Mouse (Mus musculus): ENCODE data around the gene Dhx33.

The Dhx33 gene

GRCm38 (mm10) chr11:70982557-70983228, 21.5 kb downstream of the Dhx33 start, which contains the start of gene C1qbp:
Gene C1qbp (minus strand): TSS chr11:70983026.
- CTCF ChIA-PET, result interaction anchor here (0.6 to 1.1 kb wide), 2 partner anchors 29 to 113 kb away, joined by 4 to 10 read pairs; no protein-coding TSS in a partner anchor

DNA sequence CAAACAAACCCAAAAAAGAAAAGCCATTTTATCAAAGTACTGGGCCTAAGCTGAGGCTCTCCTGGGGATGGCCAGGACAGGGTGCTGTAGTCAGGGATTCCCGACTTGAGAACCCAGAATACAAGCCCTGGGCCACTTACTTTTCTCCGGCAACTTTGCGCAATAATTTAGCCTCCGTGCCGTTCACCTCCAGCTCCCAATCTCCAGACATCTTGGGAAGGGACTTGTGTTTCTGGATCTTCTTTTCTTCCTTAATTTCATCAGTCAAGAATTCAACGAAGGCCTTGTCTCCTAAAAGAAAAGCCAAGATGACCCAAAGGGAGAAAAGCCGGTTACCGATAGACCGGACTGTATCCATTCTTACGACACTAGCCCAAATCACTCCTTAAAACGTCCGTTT, 22.2 kb downstream of the Dhx33 start:
- CTCF ChIA-PET, result interaction anchor here (0.5 to 1.1 kb wide), 2 partner anchors 30 to 535 kb away, joined by 4 to 7 read pairs; no protein-coding TSS in a partner anchor

GRCm38 (mm10) chr11:70980751-70981510, 23.3 kb downstream of the Dhx33 start:
- CTCF ChIA-PET, result no interaction called here

GRCm38 (mm10) chr11:70980232-70980631, 24.0 kb downstream of the Dhx33 start:
- CTCF ChIA-PET, result no interaction called here

DNA sequence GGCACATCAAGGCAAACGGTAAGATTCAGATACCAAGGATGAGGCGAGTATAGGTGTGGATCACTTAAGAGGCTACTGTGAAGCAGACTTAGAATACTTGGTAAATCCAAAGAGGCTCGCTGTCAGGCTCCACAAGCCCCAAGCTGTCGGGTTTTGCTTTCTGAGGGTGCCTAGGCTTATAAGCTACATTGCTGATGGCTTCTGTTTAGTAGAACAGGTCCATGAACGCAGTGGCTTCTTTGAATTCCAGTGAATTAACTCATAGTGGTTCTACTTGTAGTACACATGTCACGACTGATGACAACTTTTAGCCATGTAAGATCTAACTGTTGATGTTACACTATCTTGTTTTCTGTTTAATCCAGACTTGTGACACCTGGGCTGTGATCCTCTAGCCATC, 26.9 kb downstream of the Dhx33 start:
- CTCF ChIA-PET, result no interaction called here

GRCm38 (mm10) chr11:70975193-70975592, 29.0 kb downstream of the Dhx33 start:
- CTCF ChIA-PET, result no interaction called here

DNA sequence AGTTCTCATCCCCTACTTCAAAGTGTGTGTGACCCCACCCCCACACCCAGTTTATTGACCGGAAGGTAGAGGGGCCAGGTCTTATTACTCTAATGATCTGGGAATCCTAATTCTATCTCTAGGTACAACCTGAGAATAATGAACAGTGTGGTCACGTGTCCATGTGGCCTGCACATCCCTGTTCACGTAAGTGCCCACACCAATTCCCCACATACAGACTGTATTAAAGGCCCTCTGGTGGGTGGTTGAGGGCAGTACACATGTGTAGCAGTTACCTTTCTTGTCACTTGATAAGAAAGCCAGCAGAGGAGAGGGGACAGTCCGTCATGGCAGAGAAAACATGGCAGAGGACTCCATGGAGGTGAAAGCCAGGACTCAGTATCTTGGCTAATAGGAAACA, 30.3 kb downstream of the Dhx33 start:
- CTCF ChIA-PET, result interaction anchor here (0.6 kb wide), 1 partner anchor 32 kb away, joined by 3 read pairs; no protein-coding TSS in a partner anchor

DNA sequence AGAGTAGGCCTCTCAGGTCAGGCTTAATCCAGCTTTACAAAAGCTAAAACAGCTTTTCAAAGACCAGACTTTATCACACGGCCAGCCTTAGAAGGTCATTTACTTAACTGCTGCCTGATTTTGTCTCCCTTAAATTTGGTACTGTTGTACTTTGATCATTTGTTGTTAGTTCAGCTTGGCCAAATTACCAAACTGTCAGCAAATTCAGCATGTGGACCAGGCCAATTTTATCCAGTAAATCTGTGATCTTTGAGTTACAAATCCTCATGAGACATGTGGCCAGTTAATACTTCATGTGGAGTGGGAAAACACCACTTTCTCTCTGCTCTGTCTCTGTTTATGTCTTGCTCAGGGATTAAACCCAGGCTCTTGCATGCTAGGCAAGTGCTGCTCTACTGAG, 31.7 kb downstream of the Dhx33 start:
- CTCF ChIA-PET, result no interaction called here

DNA sequence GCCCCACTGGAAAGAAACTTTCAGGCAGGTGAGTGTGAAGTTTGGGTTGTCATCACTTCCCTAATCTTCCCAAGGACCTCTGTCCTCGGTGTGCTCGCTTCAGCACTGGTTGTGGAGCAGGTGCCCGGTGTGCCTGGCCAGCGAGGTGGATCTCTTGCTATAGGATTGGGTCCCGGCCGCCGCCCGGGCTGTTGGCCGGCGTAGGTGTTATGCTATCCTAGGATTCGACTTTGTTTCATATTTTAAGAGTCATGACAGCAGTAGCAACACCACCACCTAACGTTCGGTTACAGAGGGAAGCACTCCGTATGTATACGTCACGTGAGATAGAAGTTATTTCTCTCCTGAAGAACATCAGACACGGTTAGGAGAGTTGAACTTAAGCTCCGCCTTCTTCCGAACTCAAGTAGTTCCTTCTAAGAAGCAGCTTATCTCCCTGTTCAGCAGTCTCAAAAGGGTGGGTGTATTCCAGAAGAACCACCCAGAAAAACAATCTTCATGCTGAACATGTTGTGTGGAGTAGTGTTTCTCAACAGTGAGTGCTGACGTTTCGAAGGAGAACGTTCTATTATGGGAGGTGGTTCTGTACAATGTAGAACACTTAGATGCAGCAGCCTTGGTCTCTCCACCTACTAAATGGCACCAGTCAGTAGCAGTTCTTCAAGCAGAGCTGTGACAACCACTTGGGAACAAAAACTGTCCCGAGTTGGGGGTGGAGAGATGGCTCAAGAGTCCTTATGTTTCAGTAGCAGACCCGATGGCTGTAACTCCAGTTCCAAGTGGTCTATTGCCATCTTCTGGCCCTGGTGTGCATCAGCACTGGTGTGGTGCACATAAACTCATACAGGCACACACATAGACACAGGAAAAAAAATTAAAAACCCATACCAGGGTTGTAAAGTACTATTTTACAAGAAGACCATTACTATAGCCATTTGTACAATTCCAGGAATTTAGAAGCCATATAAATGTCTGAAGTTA, 33.4 kb downstream of the Dhx33 start:
- CTCF ChIA-PET, result no interaction called here

GRCm38 (mm10) chr11:70969821-70970559, 34.2 kb downstream of the Dhx33 start, which contains the start of the genes Nup88 and Rpain:
Gene Nup88 (minus strand): TSS chr11:70969973.
Gene Rpain (plus strand): TSS chr11:70970213.
- CTCF ChIA-PET, result interaction anchor here (0.8 kb wide), 1 partner anchor 1270 kb away, joined by 4 read pairs; no protein-coding TSS in a partner anchor

- CTCF ChIA-PET, result interaction anchor here (0.8 kb wide), 1 partner anchor 1271 kb away, joined by 4 read pairs; no protein-coding TSS in a partner anchor
Observed at GRCm38 (mm10) chr11:70969271-70969794, 34.9 kb downstream of the Dhx33 start.

DNA sequence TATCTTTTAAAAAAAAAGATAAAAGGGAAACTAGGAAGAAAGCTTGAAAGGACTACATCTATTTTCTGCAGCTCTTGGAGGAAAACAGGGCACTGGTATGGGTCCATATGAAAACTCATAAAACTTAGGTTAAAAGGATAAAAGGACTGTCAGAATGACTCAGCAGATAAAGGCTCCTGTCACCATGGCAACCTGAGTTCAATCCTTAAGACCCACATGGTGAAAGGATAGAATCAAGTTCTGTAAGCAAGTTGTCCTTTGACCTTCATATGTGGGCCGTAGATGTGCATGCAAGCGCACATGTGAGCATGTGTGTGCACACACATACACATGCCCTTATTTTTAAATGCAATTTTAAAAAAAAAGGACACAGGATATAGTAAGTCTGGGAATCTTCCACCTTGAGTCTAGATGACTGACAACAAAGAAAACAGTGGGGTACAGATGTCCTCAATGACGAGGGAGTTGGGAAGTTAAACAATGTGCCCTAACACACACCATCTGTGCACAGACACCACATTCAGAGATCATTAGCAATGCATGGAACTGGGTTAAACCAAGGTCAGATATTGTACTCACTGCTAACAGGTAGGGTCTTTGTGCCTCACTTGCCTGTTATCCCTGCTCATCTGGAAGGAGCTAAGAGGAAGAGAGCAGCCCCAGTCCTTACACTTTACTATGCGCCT, 39.9 kb downstream of the Dhx33 start:
- CTCF ChIA-PET, result no interaction called here

DNA sequence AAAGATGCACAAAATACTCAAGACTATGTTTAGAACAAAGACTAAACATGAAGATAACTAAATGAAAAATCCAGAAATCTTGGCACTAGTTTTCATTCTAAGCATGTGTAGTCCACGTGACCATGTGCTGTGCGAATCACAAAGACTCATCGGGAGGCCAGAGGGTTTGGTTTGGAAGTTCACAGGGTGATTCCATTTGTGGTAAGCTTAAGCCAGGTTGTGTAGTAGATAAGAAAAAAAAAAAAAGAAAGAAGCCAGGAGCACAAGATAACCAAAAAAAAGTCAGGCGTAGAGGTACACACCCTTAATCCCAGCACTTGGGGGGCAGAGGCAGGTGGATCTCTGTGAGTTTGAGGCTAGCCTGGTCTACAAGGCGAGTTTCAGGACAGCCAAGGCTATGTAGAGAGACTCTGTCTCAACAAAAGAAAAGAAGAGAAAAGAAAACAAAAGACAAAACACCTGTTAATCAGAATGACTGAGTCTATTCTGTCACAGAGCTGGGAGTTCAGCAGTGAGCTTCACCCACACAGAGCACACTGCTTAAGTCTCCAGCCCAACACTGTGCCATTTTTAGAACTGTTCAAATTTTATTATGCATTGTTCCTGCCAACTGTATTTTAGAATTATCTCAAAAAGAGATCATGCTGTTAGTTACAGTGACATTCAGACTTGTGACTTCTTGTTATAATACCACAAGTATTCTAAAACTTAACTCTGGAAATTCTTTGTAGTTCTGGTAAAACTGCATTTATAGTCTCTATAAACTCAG, 43.3 kb downstream of the Dhx33 start:
- CTCF ChIA-PET, result interaction anchor here (0.7 to 0.8 kb wide), 2 partner anchors 43 to 384 kb away, joined by 3 read pairs; no protein-coding TSS in a partner anchor

- CTCF ChIA-PET, result interaction anchor here (0.6 kb wide), 1 partner anchor 40 kb away, joined by 6 read pairs; no protein-coding TSS in a partner anchor
Observed at GRCm38 (mm10) chr11:70954711-70955110, 49.5 kb downstream of the Dhx33 start.

- CTCF ChIA-PET, result no interaction called here
Observed at GRCm38 (mm10) chr11:70944935-70945817, 59.1 kb downstream of the Dhx33 start.

DNA sequence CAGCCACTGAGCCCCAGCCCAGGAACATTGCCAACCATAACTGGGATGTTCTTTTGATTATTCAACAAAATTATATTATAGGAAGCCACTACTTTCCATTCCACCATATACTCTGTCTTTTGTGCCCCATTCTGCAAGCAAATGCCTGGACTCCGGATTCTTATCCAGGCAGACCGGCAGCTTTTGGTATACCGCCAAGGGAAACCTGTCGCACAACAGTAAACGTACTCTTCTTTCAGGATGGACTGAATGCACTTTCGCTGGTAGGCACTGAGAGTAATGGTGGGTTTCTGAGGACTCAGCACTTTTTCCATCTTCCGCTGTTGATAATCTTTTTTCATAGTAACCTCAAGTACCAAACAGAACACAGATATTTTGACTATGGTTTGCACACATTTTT, 60.6 kb downstream of the Dhx33 start:
- CTCF ChIA-PET, result no interaction called here

DNA sequence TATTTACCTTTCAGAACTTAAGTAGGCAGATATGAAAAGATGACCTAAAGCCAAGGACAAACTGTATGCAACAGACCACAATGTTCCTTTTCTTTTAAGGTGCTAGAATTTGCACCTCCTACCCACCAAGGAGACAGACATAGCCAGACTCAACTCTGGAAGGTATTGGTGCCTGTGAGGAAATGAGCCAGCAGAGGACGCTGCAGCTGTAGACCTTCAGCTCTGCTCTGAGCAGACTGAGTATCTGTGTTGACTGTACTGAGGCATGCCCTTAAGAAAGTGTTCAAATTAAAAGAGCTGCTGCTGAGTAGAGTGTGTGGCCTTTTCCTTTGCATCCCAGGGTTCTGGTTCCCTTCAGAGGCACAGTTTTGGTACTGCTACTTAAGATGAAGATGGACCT, 61.6 kb downstream of the Dhx33 start:
- CTCF ChIA-PET, result no interaction called here

DNA sequence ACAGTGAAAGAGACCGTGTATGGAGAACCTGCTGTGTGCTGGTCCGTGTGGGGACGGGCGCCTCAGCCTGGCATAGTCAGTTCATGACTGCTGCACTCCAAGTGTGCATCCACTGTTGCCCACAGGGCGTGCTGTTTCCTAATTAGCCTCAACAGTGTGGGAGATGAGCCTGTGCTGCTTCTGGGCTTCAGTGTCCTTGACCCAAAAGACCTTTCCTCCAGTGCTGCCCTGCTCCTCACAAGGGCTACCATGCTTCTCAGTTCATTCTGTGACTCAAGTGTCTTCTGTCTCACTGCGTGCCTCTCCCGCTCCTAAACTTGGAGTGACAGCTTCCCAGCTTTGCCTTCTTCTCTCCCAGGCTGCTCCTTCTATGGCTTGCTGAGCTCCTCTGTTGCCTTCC, 68.9 kb downstream of the Dhx33 start:
- CTCF ChIA-PET, result no interaction called here

All from spleen, embryonic (tissue).